Mouse (Mus musculus): Measurements from ENCODE around the gene Iqgap1. TPM values are rescaled to one million over a fixed set of nuclear protein-coding genes. Genes with fewer than 3 reads are reported as not detected.
A peak's percentile ranks its signal among the peaks of the same experiment; 100 is the strongest.

Gene Iqgap1
- polyA plus RNA-seq, 1 experiment from 2014 or later, result 15.9 TPM

GRCm38 (mm10) chr7:80691131-80691530, 134.6 kb downstream of the Iqgap1 start:
- no peaks in the 10 kb centered on the region for H3K9me3 ChIP-seq (replicated peaks; ENCODE audit: control insufficient read depth, low read length)
- WGBS (ENCODE audit: insufficient replicate concordance), result 68% methylated on average over 6 of the region's 6 CpGs

GRCm38 (mm10) chr7:80689221-80689591, 136.6 kb downstream of the Iqgap1 start:
- H3K27ac ChIP-seq (ENCODE audit: low read length), result peak overlapping the region; percentile 88
- no peak for ATAC-seq (ENCODE audit: low read depth)
- H3K9me3 ChIP-seq (replicated peaks; ENCODE audit: control insufficient read depth, low read length), result no peaks in the 10 kb centered on the region
- no peaks in the 10 kb centered on the region for H3K36me3 ChIP-seq (ENCODE audit: control insufficient read depth, insufficient read depth)
- no peaks in the 10 kb centered on the region for H3K27me3 ChIP-seq (ENCODE audit: control insufficient read depth, insufficient read depth, low read depth, low read length)
- H3K9ac ChIP-seq (ENCODE audit: low read depth, low read length), result peak overlapping the region; percentile 86
- peak overlapping the region; percentile 99 for H3K4me2 ChIP-seq (ENCODE audit: low read depth, low read length)
- H3K4me3 ChIP-seq (ENCODE audit: low read depth, low read length), result peak overlapping the region; percentile 83
- WGBS (ENCODE audit: insufficient replicate concordance), result 31% methylated on average over 10 of the region's 10 CpGs
- peaks cover 15% of the 10 kb centered on the region for H3K4me1 ChIP-seq (ENCODE audit: control insufficient read depth, low read depth, low read length)

More at GRCm38 (mm10) chr7:80691131-80691530, 134.6 kb downstream of the Iqgap1 start:
- Histone ChIP-seq H3K27ac (ENCODE audit: low read length) (no peak overlapping the region), H3K4me3 (ENCODE audit: low read depth, low read length) (no peak overlapping the region), H3K27me3 (ENCODE audit: control insufficient read depth, insufficient read depth, low read depth, low read length) (no peaks in the 10 kb centered on the region), H3K9ac (ENCODE audit: low read depth, low read length) (no peak overlapping the region), H3K4me2 (ENCODE audit: low read depth, low read length) (no peak overlapping the region), H3K36me3 (ENCODE audit: control insufficient read depth, insufficient read depth) (no peaks in the 10 kb centered on the region), H3K4me1 (ENCODE audit: control insufficient read depth, low read depth, low read length) (peaks cover 14% of the 10 kb centered on the region)
- no peak for ATAC-seq (ENCODE audit: low read depth)

GRCm38 (mm10) chr7:80688556-80689220, 137.1 kb downstream of the Iqgap1 start, which contains the start of gene Crtc3:
Gene Crtc3 (minus strand): TSS chr7:80688877.
- Histone ChIP-seq H3K27me3 (ENCODE audit: control insufficient read depth, insufficient read depth, low read depth, low read length) (no peaks in the 10 kb centered on the region), H3K4me1 (ENCODE audit: control insufficient read depth, low read depth, low read length) (peaks cover 15% of the 10 kb centered on the region), H3K9me3 (replicated peaks; ENCODE audit: control insufficient read depth, low read length) (no peaks in the 10 kb centered on the region), H3K27ac (ENCODE audit: low read length) (peak within 1 kb of the TSS; percentile 88), H3K4me2 (ENCODE audit: low read depth, low read length) (peak within 1 kb of the TSS; percentile 99), H3K36me3 (ENCODE audit: control insufficient read depth, insufficient read depth) (no peaks in the 10 kb centered on the region), H3K4me3 (ENCODE audit: low read depth, low read length) (peak within 1 kb of the TSS; percentile 83), H3K9ac (ENCODE audit: low read depth, low read length) (peak within 1 kb of the TSS; percentile 86)
- ATAC-seq (ENCODE audit: low read depth), result peak; percentile 91
- WGBS (ENCODE audit: insufficient replicate concordance), result 0% methylated on average over 59 of the region's 83 CpGs

GRCm38 (mm10) chr7:80687721-80688555, 137.8 kb downstream of the Iqgap1 start:
- no peaks in the 10 kb centered on the region for H3K27me3 ChIP-seq (ENCODE audit: control insufficient read depth, insufficient read depth, low read depth, low read length)

GRCm38 (mm10) chr7:80685639-80686038, 140.1 kb downstream of the Iqgap1 start:
- WGBS (ENCODE audit: insufficient replicate concordance), result 20% methylated on average over 5 of the region's 5 CpGs

More at GRCm38 (mm10) chr7:80687721-80688555, 137.8 kb downstream of the Iqgap1 start:
- Histone ChIP-seq H3K27ac (ENCODE audit: low read length) (peak overlapping the region; percentile 88), H3K9me3 (replicated peaks; ENCODE audit: control insufficient read depth, low read length) (no peaks in the 10 kb centered on the region), H3K36me3 (ENCODE audit: control insufficient read depth, insufficient read depth) (no peaks in the 10 kb centered on the region), H3K4me3 (ENCODE audit: low read depth, low read length) (peak overlapping the region; percentile 83), H3K9ac (ENCODE audit: low read depth, low read length) (peak overlapping the region; percentile 86), H3K4me1 (ENCODE audit: control insufficient read depth, low read depth, low read length) (peaks cover 15% of the 10 kb centered on the region), H3K4me2 (ENCODE audit: low read depth, low read length) (peak overlapping the region; percentile 99)
- peak; percentile 23 for ATAC-seq (ENCODE audit: low read depth)
- 2% methylated on average over 62 of the region's 69 CpGs for WGBS (ENCODE audit: insufficient replicate concordance)

GRCm38 (mm10) chr7:80682630-80683029, 143.1 kb downstream of the Iqgap1 start:
- H3K36me3 ChIP-seq (ENCODE audit: control insufficient read depth, insufficient read depth), result no peaks in the 10 kb centered on the region
- no peaks in the 10 kb centered on the region for H3K27me3 ChIP-seq (ENCODE audit: control insufficient read depth, insufficient read depth, low read depth, low read length)
- no peak overlapping the region for H3K4me3 ChIP-seq (ENCODE audit: low read depth, low read length)
- H3K4me1 ChIP-seq (ENCODE audit: control insufficient read depth, low read depth, low read length), result peaks cover 13% of the 10 kb centered on the region
- WGBS (ENCODE audit: insufficient replicate concordance), result 27% methylated on average over 1 of the region's 1 CpGs
- H3K9ac ChIP-seq (ENCODE audit: low read depth, low read length), result no peak overlapping the region
- H3K9me3 ChIP-seq (replicated peaks; ENCODE audit: control insufficient read depth, low read length), result no peaks in the 10 kb centered on the region
- no peak overlapping the region for H3K4me2 ChIP-seq (ENCODE audit: low read depth, low read length)
- peak; percentile 41; the same call in 1 of the 2 replicates for ATAC-seq (ENCODE audit: low read depth)
- no peak overlapping the region for H3K27ac ChIP-seq (ENCODE audit: low read length)

More at GRCm38 (mm10) chr7:80685639-80686038, 140.1 kb downstream of the Iqgap1 start:
- Histone ChIP-seq H3K27ac (ENCODE audit: low read length) (no peak overlapping the region), H3K4me1 (ENCODE audit: control insufficient read depth, low read depth, low read length) (peaks cover 21% of the 10 kb centered on the region), H3K9me3 (replicated peaks; ENCODE audit: control insufficient read depth, low read length) (no peaks in the 10 kb centered on the region), H3K36me3 (ENCODE audit: control insufficient read depth, insufficient read depth) (no peaks in the 10 kb centered on the region), H3K4me3 (ENCODE audit: low read depth, low read length) (no peak overlapping the region), H3K27me3 (ENCODE audit: control insufficient read depth, insufficient read depth, low read depth, low read length) (no peaks in the 10 kb centered on the region), H3K9ac (ENCODE audit: low read depth, low read length) (no peak overlapping the region), H3K4me2 (ENCODE audit: low read depth, low read length) (no peak overlapping the region)
- no peak for ATAC-seq (ENCODE audit: low read depth)

GRCm38 (mm10) chr7:80680218-80680847, 145.4 kb downstream of the Iqgap1 start:
- H3K36me3 ChIP-seq (ENCODE audit: control insufficient read depth, insufficient read depth), result no peaks in the 10 kb centered on the region
- no peaks in the 10 kb centered on the region for H3K27me3 ChIP-seq (ENCODE audit: control insufficient read depth, insufficient read depth, low read depth, low read length)
- peak overlapping the region; percentile 27; the same call in 1 of the 2 replicates for H3K4me2 ChIP-seq (ENCODE audit: low read depth, low read length)
- peaks cover 9% of the 10 kb centered on the region for H3K4me1 ChIP-seq (ENCODE audit: control insufficient read depth, low read depth, low read length)
- H3K9me3 ChIP-seq (replicated peaks; ENCODE audit: control insufficient read depth, low read length), result no peaks in the 10 kb centered on the region
- peak; percentile 43; the same call in 1 of the 2 replicates for ATAC-seq (ENCODE audit: low read depth)
- no peak overlapping the region for H3K9ac ChIP-seq (ENCODE audit: low read depth, low read length)
- no peak overlapping the region for H3K27ac ChIP-seq (ENCODE audit: low read length)
- WGBS (ENCODE audit: insufficient replicate concordance), result 7% methylated on average over 12 of the region's 12 CpGs
- no peak overlapping the region for H3K4me3 ChIP-seq (ENCODE audit: low read depth, low read length)

GRCm38 (mm10) chr7:80672323-80672722, 153.5 kb downstream of the Iqgap1 start:
- no peak overlapping the region for H3K9ac ChIP-seq (ENCODE audit: low read depth, low read length)
- H3K36me3 ChIP-seq (ENCODE audit: control insufficient read depth, insufficient read depth), result no peaks in the 10 kb centered on the region
- ATAC-seq (ENCODE audit: low read depth), result no peak
- H3K9me3 ChIP-seq (replicated peaks; ENCODE audit: control insufficient read depth, low read length), result no peaks in the 10 kb centered on the region
- H3K4me2 ChIP-seq (ENCODE audit: low read depth, low read length), result no peak overlapping the region
- WGBS (ENCODE audit: insufficient replicate concordance), result 41% methylated on average over 3 of the region's 3 CpGs
- H3K27me3 ChIP-seq (ENCODE audit: control insufficient read depth, insufficient read depth, low read depth, low read length), result no peaks in the 10 kb centered on the region
- peaks cover 4% of the 10 kb centered on the region; the same call in 1 of the 2 replicates for H3K4me1 ChIP-seq (ENCODE audit: control insufficient read depth, low read depth, low read length)
- H3K4me3 ChIP-seq (ENCODE audit: low read depth, low read length), result no peak overlapping the region
- no peak overlapping the region for H3K27ac ChIP-seq (ENCODE audit: low read length)
